Mouse (Mus musculus): ENCODE results near the gene Pm20d1. TPM values are rescaled to one million over a fixed set of nuclear protein-coding genes. Genes with fewer than 3 reads are reported as not detected.

Gene Pm20d1
- total and polyA plus RNA-seq, 3 experiments, result not detected

- TF ChIP-seq ZNF384 (IDR thresholded peaks at IDR 0.05; ENCODE audit: low read depth, low read length) (no peak), NRF1 (IDR thresholded peaks at IDR 0.05; ENCODE audit: insufficient read depth, low read depth, low read length, poor library complexity, severe bottlenecking) (no peak), MYC (IDR thresholded peaks at IDR 0.05; ENCODE audit: low read depth, low read length) (no peak), MYB (IDR thresholded peaks at IDR 0.05; ENCODE audit: low read depth, low read length) (no peak), ZC3H11A (IDR thresholded peaks at IDR 0.05; ENCODE audit: low read depth, low read length) (no peak), ZMIZ1 (IDR thresholded peaks at IDR 0.05; ENCODE audit: low read depth, low read length) (no peak), MXI1 (IDR thresholded peaks at IDR 0.05; ENCODE audit: low read depth, low read length) (no peak), SIN3A (IDR thresholded peaks at IDR 0.05; ENCODE audit: low read length) (no peak), POLR2A (IDR thresholded peaks at IDR 0.05; ENCODE audit: control insufficient read depth in 1 of 2, insufficient read depth in 1 of 2, low read depth in 1 of 2, low read length in 2 of 2, poor library complexity in 1 of 2) (no peak), UBTF (IDR thresholded peaks at IDR 0.05; ENCODE audit: borderline replicate concordance, insufficient read depth, low read depth, low read length) (no peak)
- no peak overlapping the region for H3K9ac ChIP-seq (ENCODE audit: control insufficient read depth, low read depth, low read length, poor library complexity, severe bottlenecking)
- H3K9me3 ChIP-seq (replicated peaks; ENCODE audit: insufficient read depth, low read length), result no peaks in the 10 kb centered on the region
- no peak overlapping the region for H3K4me3 ChIP-seq (ENCODE audit: control insufficient read depth in 1 of 2, insufficient read depth in 1 of 2, low read depth in 2 of 2, low read length in 2 of 2)
- no peaks in the 10 kb centered on the region for H3K79me2 ChIP-seq (ENCODE audit: control insufficient read depth, insufficient read depth, low read length, poor library complexity)
- H3K4me1 ChIP-seq (ENCODE audit: control insufficient read depth in 1 of 2, insufficient read depth in 2 of 2, low read length in 2 of 2), result no peaks in the 10 kb centered on the region
- DNase-seq (ENCODE audit: low read depth, low spot score), result no peak
- H3K27ac ChIP-seq (ENCODE audit: control insufficient read depth, low read depth, low read length), result no peak overlapping the region
- H3K36me3 ChIP-seq (ENCODE audit: control insufficient read depth in 1 of 2, insufficient read depth in 2 of 2, low read length in 2 of 2), result no peaks in the 10 kb centered on the region
- peaks cover 21 to 28% of the 10 kb centered on the region in 2 experiments for H3K27me3 ChIP-seq (ENCODE audit: control insufficient read depth in 1 of 2, insufficient read depth in 2 of 2, low read length in 2 of 2)
These were observed 5.5 kb downstream of the Pm20d1 start for GRCm38 (mm10) chr1:131802652-131803051.

GRCm38 (mm10) chr1:131804166-131804565, 7.0 kb downstream of the Pm20d1 start:
- H3K79me2 ChIP-seq (ENCODE audit: control insufficient read depth, insufficient read depth, low read length, poor library complexity), result no peaks in the 10 kb centered on the region
- DNase-seq (ENCODE audit: low read depth, low spot score), result no peak
- no peak for TF ChIP-seq JUND (IDR thresholded peaks at IDR 0.05; ENCODE audit: low read depth, low read length)
- H3K36me3 ChIP-seq (ENCODE audit: control insufficient read depth in 1 of 2, insufficient read depth in 2 of 2, low read length in 2 of 2), result no peaks in the 10 kb centered on the region
- H3K9ac ChIP-seq (ENCODE audit: control insufficient read depth, low read depth, low read length, poor library complexity, severe bottlenecking), result no peak overlapping the region
- no peaks in the 10 kb centered on the region for H3K9me3 ChIP-seq (replicated peaks; ENCODE audit: insufficient read depth, low read length)
- no peak overlapping the region for H3K27ac ChIP-seq (ENCODE audit: control insufficient read depth, low read depth, low read length)
- H3K4me3 ChIP-seq (ENCODE audit: control insufficient read depth in 1 of 2, insufficient read depth in 1 of 2, low read depth in 2 of 2, low read length in 2 of 2), result no peak overlapping the region
- peaks cover 21 to 28% of the 10 kb centered on the region in 2 experiments for H3K27me3 ChIP-seq (ENCODE audit: control insufficient read depth in 1 of 2, insufficient read depth in 2 of 2, low read length in 2 of 2)
- no peaks in the 10 kb centered on the region for H3K4me1 ChIP-seq (ENCODE audit: control insufficient read depth in 1 of 2, insufficient read depth in 2 of 2, low read length in 2 of 2)

GRCm38 (mm10) chr1:131808986-131809385, 11.8 kb downstream of the Pm20d1 start:
- H3K27me3 ChIP-seq (ENCODE audit: control insufficient read depth in 1 of 2, insufficient read depth in 2 of 2, low read length in 2 of 2), result peaks cover 10 to 20% of the 10 kb centered on the region in 2 experiments
- no peak for TF ChIP-seq MXI1 (IDR thresholded peaks at IDR 0.05; ENCODE audit: low read depth, low read length)
- no peak for TF ChIP-seq CHD1 (IDR thresholded peaks at IDR 0.05; ENCODE audit: low read depth, low read length)
- TF ChIP-seq POLR2A (IDR thresholded peaks at IDR 0.05; ENCODE audit: control insufficient read depth in 1 of 2, insufficient read depth in 1 of 2, low read depth in 1 of 2, low read length in 2 of 2, poor library complexity in 1 of 2), result no peak
- no peak for TF ChIP-seq USF1 (IDR thresholded peaks at IDR 0.05; ENCODE audit: low read depth, low read length)
- TF ChIP-seq RCOR1 (IDR thresholded peaks at IDR 0.05; ENCODE audit: low read depth, low read length), result no peak
- no peak for TF ChIP-seq SMC3 (IDR thresholded peaks at IDR 0.05; ENCODE audit: low read depth, low read length)
- TF ChIP-seq MAZ (IDR thresholded peaks at IDR 0.05; ENCODE audit: low read depth, low read length), result no peak
- TF ChIP-seq GATA1 (IDR thresholded peaks at IDR 0.05; ENCODE audit: low read depth, low read length), result no peak
- TF ChIP-seq ELF1 (IDR thresholded peaks at IDR 0.05; ENCODE audit: low read depth, low read length), result no peak
- no peak for TF ChIP-seq POLR2AphosphoS5 (IDR thresholded peaks at IDR 0.05; ENCODE audit: borderline replicate concordance, low read depth, low read length)
- TF ChIP-seq HCFC1 (IDR thresholded peaks at IDR 0.05; ENCODE audit: low read depth, low read length), result no peak
- H3K4me1 ChIP-seq (ENCODE audit: control insufficient read depth in 1 of 2, insufficient read depth in 2 of 2, low read length in 2 of 2), result no peaks in the 10 kb centered on the region

More at GRCm38 (mm10) chr1:131808986-131809385, 11.8 kb downstream of the Pm20d1 start:
- H3K9me3 ChIP-seq (replicated peaks; ENCODE audit: insufficient read depth, low read length), result no peaks in the 10 kb centered on the region
- no peak overlapping the region for H3K27ac ChIP-seq (ENCODE audit: control insufficient read depth, low read depth, low read length)
- no peak for DNase-seq (ENCODE audit: low read depth, low spot score)
- H3K36me3 ChIP-seq (ENCODE audit: control insufficient read depth in 1 of 2, insufficient read depth in 2 of 2, low read length in 2 of 2), result no peaks in the 10 kb centered on the region
- no peak overlapping the region for H3K4me3 ChIP-seq (ENCODE audit: control insufficient read depth in 1 of 2, insufficient read depth in 1 of 2, low read depth in 2 of 2, low read length in 2 of 2)
- no peaks in the 10 kb centered on the region for H3K79me2 ChIP-seq (ENCODE audit: control insufficient read depth, insufficient read depth, low read length, poor library complexity)
- H3K9ac ChIP-seq (ENCODE audit: control insufficient read depth, low read depth, low read length, poor library complexity, severe bottlenecking), result no peak overlapping the region

Measured in MEL (cell line).